ENCODE assay signal across 18 mouse cellular contexts in the genomic region with DNA sequence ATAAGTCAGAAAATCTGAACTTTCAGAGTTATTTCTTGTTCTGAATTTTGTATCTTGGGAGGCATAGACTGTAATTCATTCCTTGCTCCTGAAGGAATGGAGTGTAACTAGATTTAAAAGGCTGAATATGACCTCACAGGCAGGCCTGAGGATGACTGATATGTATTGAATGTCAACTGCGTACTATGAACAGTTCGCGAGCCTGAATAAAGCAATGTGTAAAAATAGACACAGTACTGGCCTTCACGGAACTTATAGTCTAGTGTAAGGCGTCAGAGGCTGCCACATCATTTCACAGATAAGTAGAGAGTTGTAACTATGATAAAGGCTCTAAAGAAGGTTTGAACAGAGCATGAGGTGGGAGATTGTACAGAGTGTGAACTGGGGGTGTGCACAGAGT. TPM values are rescaled to one million over a fixed set of nuclear protein-coding genes. Genes with fewer than 3 reads are reported as not detected.
"Had no signal": no experiment of that assay in that cellular context is flagged by ENCODE, and none has a peak within 500 bp of the region (broad histone marks: within the 10 kb centered on the region; RNA-seq: fewer than 3 reads in every experiment).

No protein-coding gene starts in this region.

- H3K4me1 ChIP-seq: limb, embryonic 15.5 days; liver, embryonic 12.5 days; neural tube, embryonic 15.5 days had no signal

- H3K4me2 ChIP-seq: limb, embryonic 15.5 days; liver, embryonic 12.5 days; lung, embryonic 14.5 days; neural tube, embryonic 15.5 days had no signal

- H3K27me3 ChIP-seq: limb, embryonic 15.5 days; liver, embryonic 12.5 days; neural tube, embryonic 15.5 days had no signal

- ATAC-seq: liver, embryonic 12.5 days had no signal

- H3K27ac ChIP-seq: limb, embryonic 15.5 days; liver, embryonic 12.5 days; midbrain, embryonic 10.5 days; neural tube, embryonic 15.5 days; stomach, postnatal 0 days had no signal

- H3K4me3 ChIP-seq: limb, embryonic 15.5 days; liver, embryonic 12.5 days; midbrain, embryonic 10.5 days; myocyte; neural tube, embryonic 15.5 days had no signal

- H3K36me3 ChIP-seq: limb, embryonic 15.5 days; liver, embryonic 12.5 days; midbrain, embryonic 10.5 days; neural tube, embryonic 15.5 days had no signal

- DNase-seq: kidney, postnatal 36 days; layer of hippocampus, adult 9-11 months; layer of hippocampus, postnatal 36 days; lung, embryonic 14.5 days; lung, postnatal 10 days; lung, postnatal 4 days; midbrain, embryonic 14.5 days; right cerebral cortex, adult 18-20 months; right cerebral cortex, postnatal 25 days; thymus, postnatal 14 days had no signal

- H3K9ac ChIP-seq: limb, embryonic 15.5 days; liver, embryonic 12.5 days; lung, embryonic 14.5 days; neural tube, embryonic 15.5 days had no signal

- H3K9me3 ChIP-seq: limb, embryonic 15.5 days; liver, embryonic 12.5 days; midbrain, embryonic 10.5 days; neural tube, embryonic 15.5 days had no signal

RNA-seq across cellular contexts. Expression of gene Dpt, which starts 10.3 kb away (rescaled TPM):
- total RNA-seq: layer of hippocampus, adult 18-20 months; megakaryocyte, adult 5-6 weeks had no signal
- polyA plus RNA-seq: liver, embryonic 12.5 days; midbrain, embryonic 10.5 days; midbrain, embryonic 14.5 days had no signal
